Mouse (Mus musculus) bone marrow, adult 2 months (tissue): ENCODE results near the gene Slc9b1.

ENCODE experiments used
- CTCF ChIP-seq: fragments of 200-500 bp; IDR thresholded peaks from 2 replicates; pipeline ENCODE4 v1.5.1; 2011; ENCODE audit warnings: low read length, control low read depth; ENCODE audit not compliant: control insufficient read depth, insufficient read depth
- POLR2A ChIP-seq: fragments of 200-500 bp; IDR thresholded peaks from 2 replicates; pipeline ENCODE4 v1.6.1; 2011; ENCODE audit warnings: low read depth, mild to moderate bottlenecking, control low read depth, low read length, borderline replicate concordance; ENCODE audit not compliant: control insufficient read depth

DNA sequence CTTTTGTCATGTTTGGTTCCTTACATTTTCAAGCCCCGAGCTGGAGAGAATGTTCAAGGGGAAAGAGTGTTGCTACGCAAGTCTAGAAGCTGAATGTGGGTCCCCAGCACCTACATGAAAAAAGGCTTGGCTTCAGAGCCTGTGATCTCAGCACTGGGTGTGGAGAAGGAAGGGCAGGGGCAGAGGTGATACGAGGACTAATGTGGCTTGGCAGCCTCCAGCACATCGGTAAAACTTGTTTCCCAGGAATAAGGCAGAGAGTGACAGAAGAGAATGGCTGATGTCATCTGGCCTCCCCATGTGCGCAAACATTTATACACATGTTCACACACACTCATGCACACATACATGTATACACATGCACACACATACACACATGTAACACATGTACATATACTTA, 47.3 kb downstream of the Slc9b1 start:
- TF ChIP-seq CTCF = no peak
- no peak for TF ChIP-seq POLR2A
